Mouse (Mus musculus) midbrain, embryonic 14.5 days (tissue): ENCODE results near the gene Sparc. TPM values are rescaled to one million over a fixed set of nuclear protein-coding genes. Genes with fewer than 3 reads are reported as not detected.
A peak's percentile ranks its signal among the peaks of the same experiment; 100 is the strongest.
"Not testable (repeated sequence)": the region's sequence is repeated elsewhere in the genome, so short reads cannot be mapped to it uniquely, and the experiment has no call there.

ENCODE experiments used
- ATAC-seq: fragments of 200-750 bp; cut with Nextera tagmentation; 2 replicates; pipeline ENCODE4 v1.8.0; 2017; ENCODE audit warnings: moderate number of reproducible peaks, moderate library complexity; ENCODE audit not compliant: low FRiP score, low TSS enrichment
- DNase-seq: peaks from one replicate; pipeline ENCODE4 v3.0.0-alpha.2; 2015
- H3K27ac ChIP-seq: fragments of 300-500 bp; sonication (generic); replicated peaks from 2 replicates; pipeline ENCODE4 v1.5.1; 2014; ENCODE audit warnings: mild to moderate bottlenecking, low read depth, low read length, moderate library complexity
- H3K27me3 ChIP-seq: fragments of 300-500 bp; sonication (generic); 2 replicates; pipeline ENCODE4 v1.6.1; 2014; ENCODE audit warnings: low read length, control low read depth, mixed read lengths; ENCODE audit not compliant: control insufficient read depth, insufficient read depth
- H3K36me3 ChIP-seq: fragments of 300-500 bp; sonication (generic); 2 replicates; pipeline ENCODE4 v1.6.1; 2014; ENCODE audit warnings: low read length, control low read depth; ENCODE audit not compliant: control insufficient read depth, insufficient read depth
- H3K4me1 ChIP-seq: fragments of 300-500 bp; sonication (generic); 2 replicates; pipeline ENCODE4 v1.6.1; 2014; ENCODE audit warnings: mild to moderate bottlenecking, antibody characterized with exemption, low read length, control low read depth; ENCODE audit not compliant: control insufficient read depth, insufficient read depth
- H3K4me2 ChIP-seq: fragments of 300-500 bp; sonication (generic); 2 replicates; pipeline ENCODE4 v1.6.1; 2014; ENCODE audit warnings: mild to moderate bottlenecking, low read length, moderate library complexity
- H3K4me3 ChIP-seq: fragments of 300-500 bp; sonication (generic); replicated peaks from 2 replicates; pipeline ENCODE4 v1.5.1; 2014; ENCODE audit warnings: low read depth, low read length
- H3K9ac ChIP-seq: fragments of 300-500 bp; sonication (generic); replicated peaks from 2 replicates; pipeline ENCODE4 v1.6.1; 2014; ENCODE audit warnings: mild to moderate bottlenecking, low read length, moderate library complexity
- H3K9me3 ChIP-seq: fragments of 300-500 bp; sonication (generic); 2 replicates; pipeline ENCODE4 v1.6.1; 2016; ENCODE audit warnings: low read length, control low read depth, mixed read lengths; ENCODE audit not compliant: control insufficient read depth
- WGBS: fragments of 180-500 bp; shearing (Covaris S2); extraction: QIAGEN DNeasy Blood & Tissue Kit; methylation state at CpG from one replicate; pipeline ENCODE4 v1.1.7; 2014; 5-methylcytosine and 5-hydroxymethylcytosine counted together
- polyA plus RNA-seq: library from polyadenylated mRNA; unstranded; fragments of >200 nt; fragmentation: Nextera tagmentation; extraction: Ambion mirVana; gene quantifications from 2 replicates; pipeline ENCODE4 v1.2.1, GENCODE M21; 2014

Sparc gene
- polyA plus RNA-seq, 1 experiment from 2014 or later = 427 TPM

GRCm38 (mm10) chr11:55424746-55425360 is 1.9 kb upstream of the Sparc start:
- no peak overlapping the region for H3K4me3 ChIP-seq
- H3K9ac ChIP-seq = no peak overlapping the region
- ATAC-seq (no peak), DNase-seq (no peak)
- peaks cover 19% of the 10 kb centered on the region for H3K4me1 ChIP-seq
- no peak overlapping the region for H3K27ac ChIP-seq
- 76% methylated on average over 8 of the region's 8 CpGs for WGBS
- H3K9me3 ChIP-seq = no peaks in the 10 kb centered on the region
- no peak overlapping the region for H3K4me2 ChIP-seq
- H3K36me3 ChIP-seq = no peaks in the 10 kb centered on the region
- H3K27me3 ChIP-seq = no peaks in the 10 kb centered on the region

DNA sequence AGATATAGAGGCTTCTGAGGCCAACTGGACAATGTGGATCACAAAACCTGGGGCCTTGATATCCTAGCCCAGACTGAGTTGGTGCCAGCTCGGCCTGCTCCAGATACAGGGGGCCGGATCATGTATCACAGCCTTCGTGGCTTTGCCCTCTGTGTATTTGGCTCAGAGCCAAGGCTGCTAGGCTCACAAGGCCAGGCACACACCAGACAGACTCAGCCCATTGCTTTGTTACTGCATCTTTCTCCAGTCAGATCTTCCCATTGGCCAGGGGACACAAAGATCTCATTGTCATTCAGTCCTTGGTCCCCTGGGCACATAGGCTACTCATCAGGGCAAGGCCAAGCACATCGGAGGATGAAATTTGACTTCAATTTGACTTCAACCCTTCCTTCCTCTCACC is 773 bp upstream of the Sparc start:
- 11% methylated on average over 4 of the region's 4 CpGs for WGBS

DNA sequence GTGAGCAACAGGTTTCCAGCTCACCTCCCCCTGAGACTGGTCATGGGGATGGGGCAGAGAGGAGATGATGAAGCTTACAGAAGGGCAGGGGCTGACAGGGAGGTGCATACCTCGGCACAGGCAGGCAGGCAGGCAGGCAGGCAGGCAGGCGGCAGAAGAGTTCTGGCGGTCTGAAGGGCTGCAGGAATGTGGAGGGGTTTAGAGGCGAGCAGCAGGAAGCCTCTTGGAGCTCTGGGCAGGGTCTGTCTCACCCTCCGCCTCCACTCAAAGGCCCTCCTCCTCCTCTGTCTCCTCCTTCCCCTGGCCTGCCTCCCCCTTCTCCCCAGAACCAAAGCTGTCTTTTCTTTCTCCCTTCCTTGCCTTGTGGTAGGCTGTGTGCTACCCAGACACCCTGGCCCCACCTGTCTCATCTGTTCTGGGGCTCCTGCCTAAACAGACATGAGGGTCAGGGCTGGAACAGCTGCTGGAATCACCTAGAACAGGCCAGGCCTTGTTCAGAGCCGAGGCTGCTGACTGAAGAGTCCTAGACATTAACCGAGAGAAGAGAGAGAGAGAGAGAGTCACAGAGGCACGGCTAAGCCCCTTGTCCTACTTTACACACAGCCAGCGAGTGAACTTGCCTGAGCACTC is 3.2 kb downstream of the Sparc start:
- 0 out of 2 replicates have a peak, but pooled peaks cover 4% of the 10 kb centered on the region for H3K27me3 ChIP-seq
- H3K4me1 ChIP-seq = peaks cover 34% of the 10 kb centered on the region
- WGBS = 4% methylated on average over 9 of the region's 9 CpGs

More for the DNA sequence above, 773 bp upstream of the Sparc start:
- Histone ChIP-seq H3K9ac (no peak overlapping the region), H3K36me3 (no peaks in the 10 kb centered on the region), H3K27ac (peak overlapping the region; percentile 71), H3K9me3 (no peaks in the 10 kb centered on the region), H3K4me1 (peaks cover 29% of the 10 kb centered on the region), H3K27me3 (0 out of 2 replicates have a peak, but pooled peaks cover 4% of the 10 kb centered on the region), H3K4me3 (no peak overlapping the region), H3K4me2 (no peak overlapping the region)
- ATAC-seq (peak; percentile 69; the same call in 1 of the 2 replicates), DNase-seq (peak; percentile 84)

GRCm38 (mm10) chr11:55419296-55419677 is 3.7 kb downstream of the Sparc start:
- H3K4me1 ChIP-seq = peaks cover 30% of the 10 kb centered on the region
- peak overlapping the region; percentile 29 for H3K4me3 ChIP-seq
- H3K27ac ChIP-seq = peak overlapping the region; percentile 67
- H3K9me3 ChIP-seq = no peaks in the 10 kb centered on the region
- peak; percentile 25 for DNase-seq
- peak overlapping the region; percentile 27; the same call in 1 of the 2 replicates for H3K9ac ChIP-seq
- H3K4me2 ChIP-seq = peak overlapping the region; percentile 52
- 2% methylated on average over 4 of the region's 4 CpGs for whole genome bisulfite sequencing
- no peaks in the 10 kb centered on the region for H3K36me3 ChIP-seq
- no peak for ATAC-seq
- H3K27me3 ChIP-seq = 0 out of 2 replicates have a peak, but pooled peaks cover 4% of the 10 kb centered on the region

More for the DNA sequence above, 3.2 kb downstream of the Sparc start:
- Histone ChIP-seq H3K27ac (peak overlapping the region; percentile 67), H3K36me3 (no peaks in the 10 kb centered on the region), H3K4me2 (peak overlapping the region; percentile 52), H3K9me3 (no peaks in the 10 kb centered on the region), H3K9ac (peak overlapping the region; percentile 27; the same call in 1 of the 2 replicates), H3K4me3 (peak overlapping the region; percentile 29)
- DNase-seq (peak; percentile 54), ATAC-seq (peak; percentile 48)

GRCm38 (mm10) chr11:55418704-55419061 is 4.3 kb downstream of the Sparc start:
- Histone ChIP-seq H3K4me2 (peak overlapping the region; percentile 52), H3K4me1 (peaks cover 24% of the 10 kb centered on the region), H3K27me3 (0 out of 2 replicates have a peak, but pooled peaks cover 4% of the 10 kb centered on the region), H3K9ac (0 out of 2 replicates have a peak overlapping the region, but pooled peaks have one; percentile 0), H3K9me3 (no peaks in the 10 kb centered on the region), H3K36me3 (no peaks in the 10 kb centered on the region), H3K4me3 (peak overlapping the region; percentile 29), H3K27ac (no peak overlapping the region)
- ATAC-seq (no peak), DNase-seq (no peak)
- 10% methylated on average over 3 of the region's 3 CpGs for WGBS

GRCm38 (mm10) chr11:55417898-55418703 is 4.9 kb downstream of the Sparc start:
- under 1% methylated on average over 24 of the region's 24 CpGs for WGBS
- H3K9ac ChIP-seq = peak overlapping the region; percentile 6; the same call in 1 of the 2 replicates
- H3K4me1 ChIP-seq = peaks cover 22% of the 10 kb centered on the region
- ATAC-seq (peak; percentile 64), DNase-seq (peak; percentile 71)
- 0 out of 2 replicates have a peak, but pooled peaks cover 4% of the 10 kb centered on the region for H3K27me3 ChIP-seq
- H3K9me3 ChIP-seq = no peaks in the 10 kb centered on the region
- H3K27ac ChIP-seq = 0 out of 2 replicates have a peak overlapping the region, but pooled peaks have one; percentile 42
- H3K4me2 ChIP-seq = peak overlapping the region; percentile 52
- H3K36me3 ChIP-seq = no peaks in the 10 kb centered on the region
- peak overlapping the region; percentile 29 for H3K4me3 ChIP-seq

GRCm38 (mm10) chr11:55416609-55417265 is 6.2 kb downstream of the Sparc start:
- 78% methylated on average over 6 of the region's 6 CpGs for WGBS
- no peak overlapping the region for H3K4me3 ChIP-seq
- H3K9ac ChIP-seq = no peak overlapping the region
- H3K9me3 ChIP-seq = no peaks in the 10 kb centered on the region
- no peak for ATAC-seq
- H3K27ac ChIP-seq = no peak overlapping the region
- no peaks in the 10 kb centered on the region for H3K36me3 ChIP-seq
- peaks cover 22% of the 10 kb centered on the region for H3K4me1 ChIP-seq
- DNase-seq = no peak
- H3K4me2 ChIP-seq = no peak overlapping the region
- H3K27me3 ChIP-seq = 0 out of 2 replicates have a peak, but pooled peaks cover 4% of the 10 kb centered on the region

- H3K27me3 ChIP-seq, H3K9ac ChIP-seq, H3K4me3 ChIP-seq, H3K27ac ChIP-seq, H3K9me3 ChIP-seq, H3K36me3 ChIP-seq, H3K4me2 ChIP-seq, ATAC-seq, DNase-seq: not testable (repeated sequence)
- WGBS = 91% methylated on average over 6 of the region's 6 CpGs
- H3K4me1 ChIP-seq = peaks cover 22% of the 10 kb centered on the region
Observed at GRCm38 (mm10) chr11:55415731-55416130, 7.3 kb downstream of the Sparc start.
